In genomic region chr3:114515233-114515632, GRCm38 (mm10) we compare ENCODE assay signal across 16 mouse cellular contexts.
"Had no signal": no experiment of that assay in that cellular context is flagged by ENCODE, and none has a peak within 500 bp of the region (broad histone marks: within the 10 kb centered on the region; RNA-seq: fewer than 3 reads in every experiment).

No protein-coding gene starts in this region.

- H3K27me3 ChIP-seq: neural tube, embryonic 13.5 days; neural tube, embryonic 15.5 days; stomach, embryonic 15.5 days had no signal

- H3K36me3 ChIP-seq: neural tube, embryonic 13.5 days; neural tube, embryonic 15.5 days; stomach, embryonic 15.5 days had no signal

- H3K9ac ChIP-seq: neural tube, embryonic 13.5 days; neural tube, embryonic 15.5 days; stomach, embryonic 15.5 days had no signal

- H3K4me2 ChIP-seq: neural tube, embryonic 13.5 days; neural tube, embryonic 15.5 days; stomach, embryonic 15.5 days had no signal

- H3K9me3 ChIP-seq: neural tube, embryonic 13.5 days; neural tube, embryonic 15.5 days; stomach, embryonic 15.5 days had no signal

- DNase-seq: retina, postnatal 1 day; right cerebral cortex, adult 18-20 months; right cerebral cortex, postnatal 14 days; right cerebral cortex, postnatal 25 days; right cerebral cortex, postnatal 4 days; spleen, adult 18-20 months; thymus, adult 18-20 months; thymus, adult 2 months; thymus, postnatal 14 days; thymus, postnatal 25 days; thymus, postnatal 36 days; thymus, postnatal 4 days had no signal

- H3K27ac ChIP-seq: neural tube, embryonic 13.5 days; neural tube, embryonic 15.5 days; stomach, embryonic 15.5 days; stomach, postnatal 0 days had no signal

- H3K4me3 ChIP-seq: neural tube, embryonic 13.5 days; neural tube, embryonic 15.5 days; stomach, embryonic 15.5 days had no signal

- H3K4me1 ChIP-seq: neural tube, embryonic 13.5 days; neural tube, embryonic 15.5 days; stomach, embryonic 15.5 days had no signal
